Mouse (Mus musculus) testis, adult 2 months (tissue): ENCODE results near the gene Tns1.

ENCODE experiments used
- CTCF ChIP-seq: fragments of 200-500 bp; IDR thresholded peaks from 2 replicates; pipeline ENCODE4 v1.5.1; 2012; ENCODE audit warnings: low read depth, mild to moderate bottlenecking, inconsistent platforms, low read length, moderate library complexity; ENCODE audit not compliant: control insufficient read depth, insufficient read depth, insufficient replicate concordance
- POLR2A ChIP-seq: fragments of 200-500 bp; IDR thresholded peaks from 2 replicates; pipeline ENCODE4 v1.6.1; 2012; ENCODE audit warnings: low read depth, mild to moderate bottlenecking, inconsistent platforms, low read length, moderate library complexity; ENCODE audit not compliant: control insufficient read depth

- no peak for TF ChIP-seq CTCF
- no peak for TF ChIP-seq POLR2A
Measured at GRCm38 (mm10) chr1:74029669-74030068, 94.6 kb downstream of the Tns1 start.
